Mouse (Mus musculus): ENCODE measurements around the gene Fam180a. TPM values are rescaled to one million over a fixed set of nuclear protein-coding genes. Genes with fewer than 3 reads are reported as not detected.

Fam180a gene
- polyA plus RNA-seq, 1 experiment = 0.24 TPM

DNA sequence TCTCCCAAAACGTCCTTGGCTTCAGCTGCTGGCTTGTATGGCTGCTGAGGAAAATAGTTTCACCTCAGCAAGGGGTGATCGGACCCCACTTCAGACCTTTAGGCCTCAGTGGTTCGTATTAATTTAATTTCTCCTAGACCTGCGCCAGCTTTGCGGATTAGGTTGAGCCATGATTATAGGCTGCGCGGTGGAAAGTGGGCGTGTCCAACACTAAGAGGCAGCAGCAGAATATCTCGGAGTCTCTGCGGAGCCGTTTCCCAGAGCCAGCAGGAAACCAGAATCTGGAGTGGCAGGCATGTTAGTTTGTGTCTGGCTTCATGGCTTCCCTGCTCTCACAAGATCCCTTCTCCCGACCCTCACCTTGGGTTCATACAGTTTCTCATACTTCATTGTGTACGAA lies 56.3 kb downstream of the Fam180a start:
- Histone ChIP-seq H3K4me3 (ENCODE audit: low read depth, low read length) (no peak overlapping the region), H3K36me3 (ENCODE audit: control insufficient read depth, insufficient read depth, low read length) (no peaks in the 10 kb centered on the region), H3K4me1 (ENCODE audit: control insufficient read depth, insufficient read depth, insufficient read length, low read length) (peaks cover 8% of the 10 kb centered on the region), H3K27me3 (ENCODE audit: control insufficient read depth, insufficient read depth, low read length) (no peaks in the 10 kb centered on the region), H3K27ac (ENCODE audit: insufficient read depth, low read depth, low read length) (no peak overlapping the region)
- 84% methylated on average over 13 of the region's 13 CpGs for WGBS
- TF ChIP-seq CTCF (IDR thresholded peaks at IDR 0.05; ENCODE audit: extremely low read depth, insufficient read length, insufficient replicate concordance, low read depth, low read length) = no peak
- TF ChIP-seq POLR2A (IDR thresholded peaks at IDR 0.05; ENCODE audit: low read depth, low read length) = no peak

DNA sequence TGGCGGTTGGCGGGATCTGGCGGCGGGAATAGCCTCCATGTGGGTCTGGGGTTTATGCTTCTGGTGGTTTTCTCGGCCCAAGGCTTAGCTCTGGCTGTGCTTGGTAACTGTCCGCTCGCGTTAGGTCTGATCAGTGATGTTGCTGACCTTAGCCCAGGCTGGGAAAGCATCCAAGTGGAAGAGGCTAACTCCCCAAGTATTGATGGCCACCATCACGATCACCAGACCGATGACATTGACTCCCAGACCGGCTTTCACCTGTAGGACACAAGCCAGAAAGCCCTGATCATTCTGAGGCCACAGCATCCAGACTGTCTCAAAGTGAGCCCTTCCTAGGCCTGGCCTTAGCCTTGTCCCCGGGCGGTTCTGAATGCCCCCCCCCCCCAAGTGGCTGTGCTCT lies 57.2 kb downstream of the Fam180a start:
- WGBS = 97% methylated on average over 13 of the region's 13 CpGs
- H3K4me1 ChIP-seq (ENCODE audit: control insufficient read depth, insufficient read depth, insufficient read length, low read length) = peaks cover 8% of the 10 kb centered on the region
- no peaks in the 10 kb centered on the region for H3K27me3 ChIP-seq (ENCODE audit: control insufficient read depth, insufficient read depth, low read length)
- no peak overlapping the region for H3K27ac ChIP-seq (ENCODE audit: insufficient read depth, low read depth, low read length)
- H3K4me3 ChIP-seq (ENCODE audit: low read depth, low read length) = no peak overlapping the region
- peaks cover 1% of the 10 kb centered on the region; the same call in 1 of the 2 replicates for H3K36me3 ChIP-seq (ENCODE audit: control insufficient read depth, insufficient read depth, low read length)
- no peak for TF ChIP-seq POLR2A (IDR thresholded peaks at IDR 0.05; ENCODE audit: low read depth, low read length)
- no peak for TF ChIP-seq CTCF (IDR thresholded peaks at IDR 0.05; ENCODE audit: extremely low read depth, insufficient read length, insufficient replicate concordance, low read depth, low read length)

DNA sequence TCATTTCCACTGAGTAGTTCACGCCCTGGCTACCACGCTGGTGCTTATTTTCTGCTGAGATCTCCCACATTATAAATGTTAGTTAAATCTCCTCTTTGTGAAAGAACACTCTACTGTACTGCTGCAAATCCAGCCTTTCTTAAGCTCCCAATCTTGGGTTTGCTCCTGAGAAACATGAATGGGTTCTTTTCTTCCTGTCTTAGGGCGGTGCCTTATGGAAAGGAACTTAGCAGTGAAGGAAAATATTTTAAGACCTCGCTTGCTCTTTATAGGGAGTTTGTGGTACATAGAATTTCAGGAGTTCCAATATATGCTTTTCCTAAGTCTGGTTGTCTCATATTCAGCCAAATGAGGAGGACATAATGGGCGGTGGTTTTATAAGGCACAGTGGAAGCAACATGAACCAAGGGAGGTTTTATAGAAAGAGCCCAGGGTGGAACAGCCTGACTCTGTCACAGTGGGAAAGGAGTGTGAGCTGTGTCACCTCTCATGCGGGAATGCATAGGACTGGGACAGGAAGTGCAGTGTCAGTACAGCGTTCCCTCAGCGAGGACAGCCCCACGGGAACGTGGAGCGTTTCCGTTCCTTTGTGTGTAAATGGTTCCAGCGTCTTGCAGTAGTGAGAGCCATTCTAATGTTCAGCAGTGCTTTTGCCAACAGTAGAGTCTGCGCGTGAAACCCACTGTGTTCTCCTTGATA lies 60.2 kb downstream of the Fam180a start:
- peaks cover 10% of the 10 kb centered on the region for H3K36me3 ChIP-seq (ENCODE audit: control insufficient read depth, insufficient read depth, low read length)
- H3K4me3 ChIP-seq (ENCODE audit: low read depth, low read length) = no peak overlapping the region
- WGBS = 86% methylated on average over 15 of the region's 15 CpGs
- H3K27me3 ChIP-seq (ENCODE audit: control insufficient read depth, insufficient read depth, low read length) = no peaks in the 10 kb centered on the region
- no peak for TF ChIP-seq CTCF (IDR thresholded peaks at IDR 0.05; ENCODE audit: extremely low read depth, insufficient read length, insufficient replicate concordance, low read depth, low read length)
- TF ChIP-seq POLR2A (IDR thresholded peaks at IDR 0.05; ENCODE audit: low read depth, low read length) = no peak
- peaks cover 1% of the 10 kb centered on the region; the same call in 1 of the 2 replicates for H3K4me1 ChIP-seq (ENCODE audit: control insufficient read depth, insufficient read depth, insufficient read length, low read length)
- H3K27ac ChIP-seq (ENCODE audit: insufficient read depth, low read depth, low read length) = no peak overlapping the region

Other genes starting within 250 kb of the Fam180a start
- gene Cnot4, start 192.4 kb downstream of the Fam180a start, polyA plus RNA-seq (2012; rRNA removed) = 2.1 and 5.3 TPM in 2 replicates
- 4.2 and 7.1 TPM in 2 replicates for gene Nup205, start 148.7 kb downstream of the Fam180a start, polyA plus RNA-seq (2012; rRNA removed)
- gene Slc13a4, start 18.0 kb downstream of the Fam180a start, polyA plus RNA-seq (2012; rRNA removed) = not detected in 2 replicates
- 14.3 and 67.9 TPM in 2 replicates for gene Mtpn, start 213.7 kb upstream of the Fam180a start, polyA plus RNA-seq (2012; rRNA removed)

All from small intestine, adult 2 months (tissue).